Mouse (Mus musculus) retina, postnatal 1 day (tissue): ENCODE results near the gene Spcs3.

Experiments used
- DNase-seq: peaks from one replicate; pipeline ENCODE4 v3.0.0-alpha.2; 2012

The Spcs3 gene

GRCm38 (mm10) chr8:54507428-54508095 lies 22.2 kb downstream of the Spcs3 start:
- peak; percentile 84 for DNase-seq

DNA sequence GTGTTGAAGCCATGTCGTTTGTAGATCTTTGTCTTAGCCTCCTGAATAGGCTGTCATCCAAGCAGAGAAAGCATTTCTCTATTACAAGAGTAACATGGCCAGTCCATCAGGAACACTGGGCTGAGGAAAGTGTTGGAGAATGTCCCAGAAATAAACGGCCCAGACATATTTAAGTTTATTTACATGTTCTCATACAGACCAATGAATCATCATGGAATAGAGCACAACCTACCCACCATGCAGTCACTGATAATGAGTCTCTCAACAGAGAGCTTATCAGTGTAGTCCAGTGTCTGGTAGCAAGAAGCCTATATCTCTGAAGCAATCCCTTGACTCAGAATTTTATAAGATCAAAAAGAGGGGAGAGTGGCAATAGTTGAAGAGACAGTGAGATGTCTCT lies 24.7 kb downstream of the Spcs3 start:
- DNase-seq: no peak

GRCm38 (mm10) chr8:54503104-54503503 lies 26.7 kb downstream of the Spcs3 start:
- DNase-seq: no peak

- no peak for DNase-seq
These were observed 35.9 kb downstream of the Spcs3 start for GRCm38 (mm10) chr8:54493915-54494314.

DNA sequence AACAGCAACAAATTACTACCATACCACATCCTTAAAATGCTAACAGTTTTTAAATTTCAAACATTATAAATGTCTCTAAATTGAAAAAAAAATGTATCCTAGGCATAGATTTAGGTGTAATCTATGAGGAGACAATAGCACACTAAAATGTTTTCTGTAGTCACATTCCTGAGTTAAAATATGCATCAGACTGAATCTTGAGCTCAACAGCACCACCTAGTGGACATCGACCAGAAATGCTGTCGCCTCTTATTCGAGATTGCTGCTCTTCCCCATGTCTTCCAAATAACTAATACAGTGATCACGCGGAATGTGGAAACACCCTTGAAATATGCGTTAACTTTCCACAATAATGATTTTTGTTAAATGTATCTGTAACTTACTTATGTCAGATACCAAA lies 36.7 kb downstream of the Spcs3 start:
- DNase-seq: peak; percentile 79

DNA sequence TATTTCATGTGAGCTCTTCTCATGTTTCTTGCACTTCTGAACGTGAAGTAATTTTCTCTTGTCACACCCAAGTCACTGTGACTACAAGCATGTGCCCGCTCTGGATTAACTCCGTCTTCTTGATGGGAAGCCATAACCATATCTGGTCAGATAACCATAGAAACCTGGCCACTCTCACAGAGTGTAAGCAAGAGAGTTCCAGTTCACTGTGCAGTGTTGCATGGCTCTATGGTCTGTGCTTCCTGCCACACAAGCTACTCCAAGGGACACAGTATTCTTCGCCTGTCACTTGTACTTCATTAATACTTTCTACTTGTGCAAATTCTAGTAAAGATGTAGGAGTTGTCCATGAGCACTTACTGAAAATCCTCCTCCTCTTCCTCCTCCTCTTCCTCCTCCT lies 37.9 kb downstream of the Spcs3 start:
- no peak for DNase-seq

GRCm38 (mm10) chr8:54491057-54491690 lies 38.6 kb downstream of the Spcs3 start:
- DNase-seq: peak; percentile 77

DNA sequence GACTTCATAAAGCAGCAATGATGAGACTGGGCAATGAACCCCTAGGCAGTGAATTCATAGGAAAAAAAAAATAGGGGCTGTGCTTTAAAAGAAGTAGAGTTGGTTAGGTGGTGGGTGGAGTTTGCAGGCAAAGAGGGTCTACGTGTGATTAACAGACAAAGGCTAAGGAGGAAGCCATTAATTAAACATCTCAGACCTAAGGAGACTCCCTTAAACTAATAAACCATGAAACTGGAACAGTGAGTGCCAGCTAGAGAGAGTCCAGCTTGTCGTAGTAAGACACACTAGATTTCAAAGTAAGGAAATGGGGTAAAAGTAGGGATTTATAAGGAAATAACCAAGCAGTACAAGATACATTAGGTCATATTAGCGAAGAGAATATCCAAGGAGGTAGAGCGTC lies 41.4 kb downstream of the Spcs3 start:
- DNase-seq: no peak

- DNase-seq: no peak
These were observed 43.1 kb downstream of the Spcs3 start for GRCm38 (mm10) chr8:54486555-54487273.
